Mouse (Mus musculus) heart, embryonic 13.5 days (tissue): ENCODE measurements at regions not wholly inside any gene's neighbourhood (a gene's known extent, or its start where the extent isn't known, plus 50 kb on each side); places are given as distances from the start of the nearest gene placed in this dataset.

Experiments
- ATAC-seq: fragments of 200-750 bp; cut with Nextera tagmentation; 2 replicates; pipeline ENCODE4 v1.8.0; 2017; ENCODE audit warnings: moderate TSS enrichment; ENCODE audit not compliant: insufficient number of reproducible peaks, low FRiP score, low TSS enrichment; ENCODE audit errors: extremely low read depth
- H3K27ac ChIP-seq: fragments of 300-500 bp; sonication (generic); replicated peaks from 2 replicates; pipeline ENCODE4 v1.5.1; 2015; ENCODE audit warnings: moderate library complexity, mild to moderate bottlenecking, inconsistent platforms
- H3K27me3 ChIP-seq: fragments of 300-500 bp; sonication (generic); replicated peaks from 2 replicates; pipeline ENCODE4 v1.6.1; 2015; ENCODE audit warnings: mild to moderate bottlenecking, inconsistent platforms
- H3K36me3 ChIP-seq: fragments of 300-500 bp; sonication (generic); 2 replicates; pipeline ENCODE4 v1.6.1; 2015; ENCODE audit warnings: mild to moderate bottlenecking, inconsistent platforms
- H3K4me1 ChIP-seq: fragments of 300-500 bp; sonication (generic); 2 replicates; pipeline ENCODE4 v1.6.1; 2015; ENCODE audit warnings: inconsistent platforms
- H3K4me2 ChIP-seq: fragments of 300-500 bp; sonication (generic); 2 replicates; pipeline ENCODE4 v1.6.1; 2015; ENCODE audit warnings: inconsistent platforms, mild to moderate bottlenecking, moderate library complexity
- H3K4me3 ChIP-seq: fragments of 300-500 bp; sonication (generic); 2 replicates; pipeline ENCODE4 v1.5.1; 2015; ENCODE audit warnings: moderate library complexity, mild to moderate bottlenecking, inconsistent platforms
- H3K9ac ChIP-seq: fragments of 300-500 bp; sonication (generic); 2 replicates; pipeline ENCODE4 v1.6.1; 2015; ENCODE audit warnings: inconsistent platforms, mild to moderate bottlenecking, moderate library complexity
- H3K9me3 ChIP-seq: fragments of 300-500 bp; sonication (generic); 2 replicates; pipeline ENCODE4 v1.6.1; 2016; ENCODE audit warnings: inconsistent platforms
- WGBS: fragments of 180-500 bp; shearing (Covaris S2); methylation state at CpG from one replicate; pipeline ENCODE4 v1.1.7; 2015; ENCODE audit warnings: mixed read lengths; 5-methylcytosine and 5-hydroxymethylcytosine counted together

GRCm38 (mm10) chr2:78804931-78805330, 63.0 kb upstream of the Ube2e3 start:
- H3K27me3 ChIP-seq: no peaks in the 10 kb centered on the region
- no peaks in the 10 kb centered on the region for H3K9me3 ChIP-seq
- WGBS: 76% methylated on average over 3 of the region's 3 CpGs
- H3K36me3 ChIP-seq: no peaks in the 10 kb centered on the region
- no peak overlapping the region for H3K4me3 ChIP-seq
- H3K9ac ChIP-seq: no peak overlapping the region
- ATAC-seq: no peak
- H3K4me1 ChIP-seq: no peaks in the 10 kb centered on the region
- no peak overlapping the region for H3K4me2 ChIP-seq
- no peak overlapping the region for H3K27ac ChIP-seq

GRCm38 (mm10) chr2:78803543-78803942, 64.4 kb upstream of the Ube2e3 start:
- Histone ChIP-seq H3K36me3 (no peaks in the 10 kb centered on the region), H3K9me3 (no peaks in the 10 kb centered on the region), H3K4me2 (no peak overlapping the region), H3K9ac (no peak overlapping the region), H3K4me3 (no peak overlapping the region), H3K27ac (no peak overlapping the region), H3K27me3 (no peaks in the 10 kb centered on the region), H3K4me1 (no peaks in the 10 kb centered on the region)
- ATAC-seq: no peak
- WGBS: 53% methylated on average over 4 of the region's 4 CpGs

- no peak overlapping the region for H3K4me3 ChIP-seq
Measured at GRCm38 (mm10) chr2:78795446-78795845, 72.5 kb upstream of the Ube2e3 start.

DNA sequence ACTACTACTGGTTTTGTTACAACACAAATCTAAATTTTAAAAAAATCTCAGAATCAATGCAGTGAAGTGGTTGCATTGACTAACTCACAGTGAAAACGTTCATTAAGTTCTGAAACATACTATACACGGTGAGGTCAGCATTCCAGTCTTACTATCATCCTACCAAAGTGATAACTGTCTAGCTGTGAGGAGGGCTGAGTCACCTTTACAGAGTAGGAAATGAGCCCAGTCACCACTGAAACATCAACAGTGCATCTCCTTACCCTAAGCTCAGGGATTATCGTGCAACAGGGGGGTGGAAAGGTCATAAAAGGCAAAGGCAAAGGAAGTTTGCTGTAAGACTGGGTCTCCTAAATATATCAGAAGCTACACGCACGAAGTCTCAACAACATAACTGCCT, 73.2 kb upstream of the Ube2e3 start:
- Histone ChIP-seq H3K9me3 (no peaks in the 10 kb centered on the region), H3K36me3 (no peaks in the 10 kb centered on the region), H3K4me1 (no peaks in the 10 kb centered on the region), H3K4me3 (no peak overlapping the region), H3K27me3 (no peaks in the 10 kb centered on the region), H3K9ac (no peak overlapping the region), H3K4me2 (no peak overlapping the region), H3K27ac (no peak overlapping the region)
- WGBS: 52% methylated on average over 5 of the region's 5 CpGs
- ATAC-seq: no peak

More at GRCm38 (mm10) chr2:78795446-78795845, 72.5 kb upstream of the Ube2e3 start:
- H3K27ac ChIP-seq: no peak overlapping the region
- H3K36me3 ChIP-seq: no peaks in the 10 kb centered on the region
- H3K9me3 ChIP-seq: no peaks in the 10 kb centered on the region
- no peak overlapping the region for H3K4me2 ChIP-seq
- no peak overlapping the region for H3K9ac ChIP-seq
- WGBS: 78% methylated on average over 5 of the region's 5 CpGs
- no peaks in the 10 kb centered on the region for H3K4me1 ChIP-seq
- ATAC-seq: no peak
- H3K27me3 ChIP-seq: no peaks in the 10 kb centered on the region

- 84% methylated on average over 5 of the region's 5 CpGs for WGBS
- no peaks in the 10 kb centered on the region for H3K27me3 ChIP-seq
- no peak overlapping the region for H3K4me2 ChIP-seq
- H3K4me1 ChIP-seq: no peaks in the 10 kb centered on the region
- H3K27ac ChIP-seq: no peak overlapping the region
- no peak overlapping the region for H3K4me3 ChIP-seq
- no peaks in the 10 kb centered on the region for H3K9me3 ChIP-seq
- no peak overlapping the region for H3K9ac ChIP-seq
- no peaks in the 10 kb centered on the region for H3K36me3 ChIP-seq
- ATAC-seq: no peak
Measured at GRCm38 (mm10) chr2:78789124-78789523, 78.8 kb upstream of the Ube2e3 start.

DNA sequence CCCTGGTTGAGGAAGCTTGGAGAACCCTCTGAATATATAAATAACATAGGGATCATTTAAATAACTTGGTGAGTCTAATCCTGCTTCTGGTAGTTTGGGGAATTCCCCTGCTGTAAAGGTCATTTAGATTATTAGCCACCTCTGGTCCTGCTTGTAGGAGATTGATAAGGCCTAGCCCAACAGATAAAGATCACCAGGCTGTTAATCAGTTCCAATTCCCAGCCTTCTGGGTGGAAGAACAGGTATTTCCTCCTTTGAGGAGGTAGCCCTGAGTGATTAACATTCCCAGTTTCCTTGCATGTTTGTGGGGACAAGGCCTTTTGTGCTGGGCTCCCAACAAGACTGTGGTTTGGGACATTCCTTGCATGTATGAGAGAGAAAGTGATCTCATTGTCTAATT, 79.7 kb upstream of the Ube2e3 start:
- Histone ChIP-seq H3K4me3 (no peak overlapping the region), H3K27ac (no peak overlapping the region), H3K27me3 (no peaks in the 10 kb centered on the region), H3K36me3 (no peaks in the 10 kb centered on the region), H3K9ac (no peak overlapping the region), H3K9me3 (no peaks in the 10 kb centered on the region), H3K4me1 (no peaks in the 10 kb centered on the region), H3K4me2 (no peak overlapping the region)
- ATAC-seq: no peak

DNA sequence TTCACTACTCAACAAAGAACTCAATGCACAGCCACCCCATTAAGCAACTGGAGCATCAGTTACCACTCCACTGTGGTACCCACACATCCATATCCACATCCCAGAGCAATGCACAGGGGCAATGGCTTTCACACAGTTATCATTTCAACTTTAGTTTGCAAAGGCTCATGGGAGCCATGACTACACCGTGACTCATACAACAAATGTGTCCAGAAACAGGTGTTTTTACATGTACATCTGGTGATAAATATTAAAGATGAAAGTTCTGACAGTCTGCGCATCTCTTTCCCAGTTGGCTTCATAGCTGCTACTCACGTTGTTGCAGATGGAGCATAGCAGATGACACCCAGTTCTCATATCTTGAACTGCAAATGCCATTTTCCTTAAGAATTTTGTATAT, 88.0 kb upstream of the Ube2e3 start:
- no peak overlapping the region for H3K4me3 ChIP-seq
- no peak overlapping the region for H3K27ac ChIP-seq
- no peak overlapping the region for H3K4me2 ChIP-seq
- ATAC-seq: no peak
- no peaks in the 10 kb centered on the region for H3K27me3 ChIP-seq
- H3K36me3 ChIP-seq: no peaks in the 10 kb centered on the region
- H3K9me3 ChIP-seq: no peaks in the 10 kb centered on the region
- no peaks in the 10 kb centered on the region for H3K4me1 ChIP-seq
- 79% methylated on average over 3 of the region's 3 CpGs for WGBS
- H3K9ac ChIP-seq: no peak overlapping the region

DNA sequence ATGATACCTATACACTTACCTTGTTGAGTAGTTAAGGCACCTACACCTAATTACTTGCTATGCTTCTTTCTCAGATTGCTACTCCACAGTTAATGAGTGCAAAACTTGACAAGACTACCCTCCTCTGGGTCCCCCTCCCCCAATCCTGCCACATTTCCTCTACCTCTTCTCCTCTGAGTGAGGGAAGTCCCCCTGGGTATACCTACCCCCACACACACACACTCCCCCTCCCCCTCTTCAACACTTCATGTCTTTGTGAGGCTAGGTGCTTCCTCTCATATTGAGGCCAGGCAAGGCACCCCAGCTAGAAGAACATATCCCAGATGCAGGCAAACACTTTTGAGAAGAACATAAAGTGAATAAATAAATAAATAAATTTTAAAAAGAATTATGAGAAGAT, 90.3 kb upstream of the Ube2e3 start:
- Histone ChIP-seq H3K36me3 (no peaks in the 10 kb centered on the region), H3K4me3 (no peak overlapping the region), H3K4me2 (no peak overlapping the region), H3K9me3 (no peaks in the 10 kb centered on the region), H3K27me3 (no peaks in the 10 kb centered on the region), H3K27ac (no peak overlapping the region), H3K9ac (no peak overlapping the region), H3K4me1 (no peaks in the 10 kb centered on the region)
- no peak for ATAC-seq

- WGBS: 75% methylated on average over 6 of the region's 6 CpGs
Measured at GRCm38 (mm10) chr2:78754362-78754761, 113.6 kb upstream of the Ube2e3 start.

DNA sequence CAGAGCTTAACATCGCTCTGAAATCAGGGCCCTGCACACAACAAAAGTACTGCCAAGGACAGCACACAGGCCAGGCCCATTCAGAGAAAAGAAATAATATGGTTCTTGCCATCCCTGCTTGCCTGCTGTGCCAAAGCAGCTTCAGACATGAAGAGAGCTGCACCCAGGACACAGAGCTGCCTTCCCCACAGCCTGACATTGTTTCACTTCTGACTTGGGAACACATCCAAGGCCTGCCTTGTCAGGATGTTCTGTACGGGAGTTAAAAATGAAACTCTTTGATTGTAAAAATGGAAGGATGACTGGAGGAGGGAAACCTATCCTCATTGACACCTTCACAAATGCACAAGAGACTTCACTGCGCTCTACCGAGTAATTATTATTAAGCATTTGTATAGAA, 114.0 kb upstream of the Ube2e3 start:
- Histone ChIP-seq H3K9ac (no peak overlapping the region), H3K4me1 (no peaks in the 10 kb centered on the region), H3K36me3 (no peaks in the 10 kb centered on the region), H3K4me2 (no peak overlapping the region), H3K9me3 (no peaks in the 10 kb centered on the region), H3K4me3 (no peak overlapping the region), H3K27ac (no peak overlapping the region), H3K27me3 (no peaks in the 10 kb centered on the region)
- ATAC-seq: no peak
- 70% methylated on average over 4 of the region's 4 CpGs for WGBS

More at GRCm38 (mm10) chr2:78754362-78754761, 113.6 kb upstream of the Ube2e3 start:
- Histone ChIP-seq H3K9ac (no peak overlapping the region), H3K4me3 (no peak overlapping the region), H3K27ac (no peak overlapping the region), H3K4me1 (no peaks in the 10 kb centered on the region), H3K4me2 (no peak overlapping the region), H3K36me3 (no peaks in the 10 kb centered on the region), H3K27me3 (no peaks in the 10 kb centered on the region), H3K9me3 (no peaks in the 10 kb centered on the region)
- no peak for ATAC-seq

- Histone ChIP-seq H3K4me3 (no peak overlapping the region), H3K9ac (no peak overlapping the region), H3K4me2 (no peak overlapping the region), H3K4me1 (no peaks in the 10 kb centered on the region), H3K27me3 (no peaks in the 10 kb centered on the region), H3K27ac (no peak overlapping the region), H3K36me3 (no peaks in the 10 kb centered on the region), H3K9me3 (no peaks in the 10 kb centered on the region)
- whole genome bisulfite sequencing: 79% methylated on average over 6 of the region's 6 CpGs
- no peak for ATAC-seq
Measured at GRCm38 (mm10) chr2:78730161-78730560, 137.8 kb upstream of the Ube2e3 start.

- H3K27ac ChIP-seq: no peak overlapping the region
- no peak overlapping the region for H3K9ac ChIP-seq
- H3K4me2 ChIP-seq: no peak overlapping the region
- H3K9me3 ChIP-seq: no peaks in the 10 kb centered on the region
- 89% methylated on average over 7 of the region's 7 CpGs for WGBS
- H3K27me3 ChIP-seq: no peaks in the 10 kb centered on the region
- no peaks in the 10 kb centered on the region for H3K4me1 ChIP-seq
- ATAC-seq: no peak
- no peaks in the 10 kb centered on the region for H3K36me3 ChIP-seq
- H3K4me3 ChIP-seq: no peak overlapping the region
Measured at GRCm38 (mm10) chr2:78726060-78726459, 141.9 kb upstream of the Ube2e3 start.

DNA sequence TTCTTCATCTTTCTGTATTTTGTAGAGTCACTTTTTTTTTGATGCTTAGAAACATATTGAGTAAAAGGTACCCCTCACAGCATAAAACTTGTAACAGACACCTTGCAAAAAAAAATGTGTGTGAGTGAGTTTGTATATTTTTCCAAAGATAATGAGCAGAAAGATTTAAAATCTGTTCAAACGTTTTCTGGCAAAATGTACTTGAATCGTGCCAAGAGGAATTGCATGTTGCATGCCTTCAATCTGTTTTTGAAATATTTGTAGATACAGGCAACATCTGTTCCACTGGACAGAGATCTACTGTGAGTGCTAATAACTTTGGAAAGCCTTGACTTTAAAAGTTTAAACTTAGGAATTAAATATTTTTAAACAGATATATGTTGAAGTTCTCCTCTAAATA, 143.5 kb upstream of the Ube2e3 start:
- WGBS: 49% methylated on average over 2 of the region's 2 CpGs
- Histone ChIP-seq H3K27me3 (no peaks in the 10 kb centered on the region), H3K27ac (no peak overlapping the region), H3K4me3 (no peak overlapping the region), H3K4me2 (no peak overlapping the region), H3K36me3 (no peaks in the 10 kb centered on the region), H3K4me1 (0 out of 2 replicates have a peak, but pooled peaks cover 2% of the 10 kb centered on the region), H3K9ac (no peak overlapping the region), H3K9me3 (no peaks in the 10 kb centered on the region)
- ATAC-seq: no peak
